Mouse (Mus musculus): ENCODE results near the gene Stx4a. TPM values are rescaled to one million over a fixed set of nuclear protein-coding genes. Genes with fewer than 3 reads are reported as not detected.
"Not testable (repeated sequence)": the region's sequence is repeated elsewhere in the genome, so short reads cannot be mapped to it uniquely, and the experiment has no call there.

Stx4a gene
- polyA plus RNA-seq, 1 experiment from 2014 or later, result 21.7 TPM

DNA sequence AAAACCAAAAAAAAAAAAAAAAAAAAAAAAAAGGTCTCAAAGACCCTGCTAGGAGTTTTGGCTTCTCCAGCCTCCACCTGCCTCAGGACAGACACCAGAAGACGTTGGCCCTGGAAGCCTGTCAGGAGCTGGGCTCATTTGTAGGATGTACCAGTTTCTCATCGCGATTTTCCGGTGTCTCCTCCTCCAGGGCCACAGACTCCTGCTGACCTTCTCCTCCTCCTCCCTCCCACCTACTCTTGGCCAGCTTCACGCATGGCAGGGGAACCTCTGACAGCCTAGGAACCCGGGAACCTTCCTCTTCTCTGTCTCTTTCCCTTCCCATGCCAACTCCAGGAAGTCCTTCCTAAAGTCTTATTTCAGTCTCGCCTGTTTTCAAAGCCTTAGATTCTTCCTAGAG is 7.0 kb upstream of the Stx4a start:
- H3K27me3 ChIP-seq (replicated peaks; ENCODE audit: control insufficient read depth, insufficient read depth, low read length), result no peaks in the 10 kb centered on the region
- H3K9me3 ChIP-seq (ENCODE audit: control insufficient read depth, low read length), result no peaks in the 10 kb centered on the region
- no peak for ATAC-seq (replicated peaks; ENCODE audit: low FRiP score, low TSS enrichment, low read depth)
- WGBS, result 75% methylated on average over 7 of the region's 7 CpGs
- peaks cover 8% of the 10 kb centered on the region; the same call in 1 of the 2 replicates for H3K4me1 ChIP-seq (replicated peaks; ENCODE audit: control insufficient read depth, insufficient read depth, low read length)
- no peak overlapping the region for H3K4me3 ChIP-seq (ENCODE audit: low read depth, low read length)
- H3K9ac ChIP-seq (ENCODE audit: low read length), result no peak overlapping the region
- H3K27ac ChIP-seq (ENCODE audit: low read depth), result no peak overlapping the region
- H3K4me2 ChIP-seq (ENCODE audit: low read length), result no peak overlapping the region
- 0 out of 2 replicates have a peak, but pooled peaks cover 5% of the 10 kb centered on the region for H3K36me3 ChIP-seq (ENCODE audit: control insufficient read depth, insufficient read depth, low read length)
- DNase-seq (ENCODE audit: low spot score), result no peak

DNA sequence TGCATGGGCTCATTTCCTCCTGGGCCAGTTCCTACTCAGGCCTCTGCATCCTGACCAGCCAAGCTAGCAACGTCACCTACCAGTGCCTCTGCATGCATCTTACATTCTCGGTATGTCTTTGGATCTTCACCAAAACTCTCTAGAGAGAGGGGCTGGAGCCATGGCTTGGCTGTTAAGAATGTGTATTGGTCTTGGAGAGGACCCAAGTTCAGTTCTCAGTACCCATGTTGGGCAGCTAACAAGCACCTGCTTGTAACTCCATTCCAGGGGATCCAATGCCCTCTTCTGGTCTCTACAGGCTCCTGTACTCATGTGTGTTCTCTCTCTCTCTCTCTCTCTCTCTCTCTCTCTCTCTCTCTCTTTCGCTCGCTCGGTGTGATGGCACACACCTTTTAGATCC is 6.3 kb upstream of the Stx4a start:
- WGBS, result 85% methylated on average over 5 of the region's 5 CpGs
- no peak overlapping the region for H3K4me3 ChIP-seq (ENCODE audit: low read depth, low read length)
- DNase-seq (ENCODE audit: low spot score) (no peak), ATAC-seq (replicated peaks; ENCODE audit: low FRiP score, low TSS enrichment, low read depth) (no peak)
- H3K9me3 ChIP-seq (ENCODE audit: control insufficient read depth, low read length), result no peaks in the 10 kb centered on the region
- H3K4me2 ChIP-seq (ENCODE audit: low read length), result no peak overlapping the region
- H3K4me1 ChIP-seq (replicated peaks; ENCODE audit: control insufficient read depth, insufficient read depth, low read length), result peaks cover 8% of the 10 kb centered on the region; the same call in 1 of the 2 replicates
- no peak overlapping the region for H3K27ac ChIP-seq (ENCODE audit: low read depth)
- no peak overlapping the region for H3K9ac ChIP-seq (ENCODE audit: low read length)
- H3K36me3 ChIP-seq (ENCODE audit: control insufficient read depth, insufficient read depth, low read length), result 0 out of 2 replicates have a peak, but pooled peaks cover 5% of the 10 kb centered on the region
- H3K27me3 ChIP-seq (replicated peaks; ENCODE audit: control insufficient read depth, insufficient read depth, low read length), result no peaks in the 10 kb centered on the region

DNA sequence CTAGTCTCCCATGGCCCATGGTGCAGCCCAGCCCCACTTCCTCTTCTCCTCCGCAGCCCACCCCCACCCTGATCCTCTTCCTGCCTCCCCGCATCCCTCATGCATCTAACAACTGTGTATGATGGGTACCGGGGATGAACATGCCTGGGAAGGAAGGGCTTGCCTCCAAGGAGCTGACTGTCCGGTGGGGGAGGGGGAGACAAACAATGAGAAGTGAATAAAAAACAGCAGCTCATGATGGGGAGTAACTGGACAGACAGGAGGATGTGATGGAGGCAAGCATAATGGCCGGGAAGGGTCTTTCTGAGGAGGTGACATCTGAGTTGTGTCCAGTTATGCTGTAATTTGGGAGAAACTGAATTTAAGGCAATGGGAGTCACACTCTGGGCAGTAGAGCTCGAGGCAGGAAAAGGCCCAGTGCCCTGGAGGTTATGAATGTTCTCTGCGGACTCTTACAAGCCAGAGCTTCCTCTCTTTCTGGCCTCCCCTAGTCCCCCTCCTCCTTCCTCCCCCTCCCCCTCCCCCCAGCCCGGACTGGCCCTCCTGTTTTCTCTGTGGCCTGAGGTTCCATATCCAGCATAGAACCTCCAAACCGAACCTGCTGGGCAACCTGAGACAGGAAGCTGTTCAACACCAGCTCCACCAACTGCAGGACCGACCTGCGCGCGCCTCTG is 3.1 kb upstream of the Stx4a start:
- H3K27me3 ChIP-seq (replicated peaks; ENCODE audit: control insufficient read depth, insufficient read depth, low read length), result no peaks in the 10 kb centered on the region
- H3K4me2 ChIP-seq (ENCODE audit: low read length), result no peak overlapping the region
- H3K4me3 ChIP-seq (ENCODE audit: low read depth, low read length), result no peak overlapping the region
- H3K9me3 ChIP-seq (ENCODE audit: control insufficient read depth, low read length), result no peaks in the 10 kb centered on the region
- H3K9ac ChIP-seq (ENCODE audit: low read length), result no peak overlapping the region
- no peaks in the 10 kb centered on the region for H3K36me3 ChIP-seq (ENCODE audit: control insufficient read depth, insufficient read depth, low read length)
- ATAC-seq (replicated peaks; ENCODE audit: low FRiP score, low TSS enrichment, low read depth) (no peak), DNase-seq (ENCODE audit: low spot score) (no peak)
- peak overlapping the region; percentile 14; the same call in 1 of the 2 replicates for H3K27ac ChIP-seq (ENCODE audit: low read depth)
- peaks cover 18% of the 10 kb centered on the region for H3K4me1 ChIP-seq (replicated peaks; ENCODE audit: control insufficient read depth, insufficient read depth, low read length)
- WGBS, result 55% methylated on average over 13 of the region's 13 CpGs

DNA sequence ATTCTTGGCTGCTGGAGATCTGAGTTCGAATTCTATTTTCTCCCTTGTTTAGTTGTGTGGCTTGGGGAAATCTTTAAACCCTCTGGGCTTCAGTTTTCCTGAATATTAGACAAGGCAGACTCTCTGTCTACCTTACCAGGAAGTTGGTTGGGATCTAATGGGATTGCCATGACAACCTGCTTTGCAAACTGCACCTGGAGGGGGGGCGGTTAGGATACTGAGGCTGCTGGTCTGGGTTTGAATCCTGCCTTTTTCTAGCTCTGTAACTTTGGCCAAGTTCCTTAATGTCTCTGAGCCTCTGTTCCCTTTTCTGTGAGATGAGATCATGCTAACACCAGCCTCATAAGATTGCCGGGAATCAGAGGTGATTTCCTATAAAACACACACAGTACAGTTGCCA is 1.6 kb upstream of the Stx4a start:
- DNase-seq (ENCODE audit: low spot score), result no peak
- WGBS, result 88% methylated on average over 3 of the region's 3 CpGs
- Histone ChIP-seq H3K4me3 (ENCODE audit: low read depth, low read length) (no peak overlapping the region), H3K4me2 (ENCODE audit: low read length) (no peak overlapping the region), H3K36me3 (ENCODE audit: control insufficient read depth, insufficient read depth, low read length) (no peaks in the 10 kb centered on the region), H3K9me3 (ENCODE audit: control insufficient read depth, low read length) (no peaks in the 10 kb centered on the region), H3K9ac (ENCODE audit: low read length) (no peak overlapping the region), H3K27me3 (replicated peaks; ENCODE audit: control insufficient read depth, insufficient read depth, low read length) (no peaks in the 10 kb centered on the region), H3K4me1 (replicated peaks; ENCODE audit: control insufficient read depth, insufficient read depth, low read length) (peaks cover 18% of the 10 kb centered on the region), H3K27ac (ENCODE audit: low read depth) (no peak overlapping the region)
- ATAC-seq (replicated peaks; ENCODE audit: low FRiP score, low TSS enrichment, low read depth), result no peak

DNA sequence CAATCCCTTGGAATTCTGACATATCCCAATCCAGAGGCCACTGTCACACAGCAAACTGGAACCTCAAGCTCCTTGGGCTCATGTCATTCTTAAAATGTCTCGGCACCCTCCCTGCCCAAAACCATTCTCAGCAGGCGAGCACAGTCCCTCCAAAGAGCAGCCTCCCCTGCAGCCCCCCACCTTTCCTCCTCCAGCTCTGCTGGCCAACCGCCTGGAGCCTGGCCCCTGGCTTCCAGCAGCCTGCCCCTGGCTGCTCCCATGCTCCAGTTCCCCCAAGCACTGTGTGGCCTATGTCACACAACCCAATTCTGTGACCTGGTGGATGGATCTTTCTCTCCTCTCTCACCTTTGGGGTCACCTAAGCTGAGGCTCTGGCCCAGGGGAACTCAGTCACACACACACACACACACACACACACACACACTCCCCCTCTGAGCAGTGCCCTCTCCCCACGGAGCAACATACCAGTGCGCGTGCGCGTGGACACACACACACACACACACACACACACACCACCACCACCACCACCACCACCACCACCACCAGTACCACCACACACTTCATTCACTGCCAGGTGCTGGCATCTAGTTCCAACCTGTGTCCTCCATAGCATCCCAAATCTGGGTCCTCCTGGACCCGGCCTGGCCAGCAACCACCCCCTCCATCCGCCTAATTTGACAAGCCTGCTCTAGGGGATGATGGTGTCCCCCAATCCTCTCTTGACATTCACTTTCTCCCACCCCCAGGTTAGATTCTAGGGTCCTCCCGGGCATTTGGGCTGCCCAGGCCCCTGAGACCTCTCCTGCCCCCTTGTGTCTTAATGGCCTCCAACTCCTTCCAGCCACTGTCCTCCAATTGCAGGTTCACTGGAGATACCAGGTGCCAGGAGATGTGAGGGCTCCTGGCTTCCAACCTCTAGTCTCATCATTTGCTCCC is 590 bp upstream of the Stx4a start:
- 65% methylated on average over 11 of the region's 11 CpGs for whole genome bisulfite sequencing
- H3K9ac ChIP-seq (ENCODE audit: low read length), result peak overlapping the region; percentile 57
- DNase-seq (ENCODE audit: low spot score) (no peak), ATAC-seq (replicated peaks; ENCODE audit: low FRiP score, low TSS enrichment, low read depth) (peak; percentile 1; the same call in 1 of the 2 replicates)
- H3K4me1 ChIP-seq (replicated peaks; ENCODE audit: control insufficient read depth, insufficient read depth, low read length), result peaks cover 18% of the 10 kb centered on the region
- H3K27ac ChIP-seq (ENCODE audit: low read depth), result 0 out of 2 replicates have a peak overlapping the region, but pooled peaks have one; percentile 33
- H3K4me3 ChIP-seq (ENCODE audit: low read depth, low read length), result peak overlapping the region; percentile 68
- no peaks in the 10 kb centered on the region for H3K27me3 ChIP-seq (replicated peaks; ENCODE audit: control insufficient read depth, insufficient read depth, low read length)
- H3K36me3 ChIP-seq (ENCODE audit: control insufficient read depth, insufficient read depth, low read length), result no peaks in the 10 kb centered on the region
- H3K9me3 ChIP-seq (ENCODE audit: control insufficient read depth, low read length), result no peaks in the 10 kb centered on the region
- peak overlapping the region; percentile 60 for H3K4me2 ChIP-seq (ENCODE audit: low read length)

DNA sequence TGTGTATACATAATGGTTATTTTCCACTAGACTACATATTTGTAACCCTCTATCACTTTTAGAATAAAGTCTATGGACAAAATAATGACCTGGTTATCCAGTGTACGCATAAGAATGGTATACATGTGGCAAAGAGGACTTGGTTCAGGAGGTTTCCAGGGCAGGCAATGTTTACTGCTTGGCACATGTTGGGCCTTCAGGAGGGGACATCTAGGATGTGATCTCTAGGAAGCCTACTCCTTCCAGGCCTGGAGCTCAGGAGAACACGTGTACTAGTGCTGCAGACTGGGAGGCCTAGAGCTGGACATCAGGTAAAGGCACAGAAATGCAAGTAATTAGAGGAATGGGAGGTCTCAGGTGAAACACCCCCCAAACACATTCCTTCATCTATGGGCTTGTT is 11.5 kb downstream of the Stx4a start:
- ATAC-seq (replicated peaks; ENCODE audit: low FRiP score, low TSS enrichment, low read depth) (no peak), DNase-seq (ENCODE audit: low spot score) (no peak)
- Histone ChIP-seq H3K9ac (ENCODE audit: low read length) (no peak overlapping the region), H3K4me3 (ENCODE audit: low read depth, low read length) (no peak overlapping the region), H3K27me3 (replicated peaks; ENCODE audit: control insufficient read depth, insufficient read depth, low read length) (no peaks in the 10 kb centered on the region), H3K4me1 (replicated peaks; ENCODE audit: control insufficient read depth, insufficient read depth, low read length) (0 out of 2 replicates have a peak, but pooled peaks cover under 1% of the 10 kb centered on the region), H3K27ac (ENCODE audit: low read depth) (no peak overlapping the region), H3K9me3 (ENCODE audit: control insufficient read depth, low read length) (no peaks in the 10 kb centered on the region), H3K36me3 (ENCODE audit: control insufficient read depth, insufficient read depth, low read length) (no peaks in the 10 kb centered on the region), H3K4me2 (ENCODE audit: low read length) (no peak overlapping the region)
- WGBS, result 84% methylated on average over 2 of the region's 2 CpGs

DNA sequence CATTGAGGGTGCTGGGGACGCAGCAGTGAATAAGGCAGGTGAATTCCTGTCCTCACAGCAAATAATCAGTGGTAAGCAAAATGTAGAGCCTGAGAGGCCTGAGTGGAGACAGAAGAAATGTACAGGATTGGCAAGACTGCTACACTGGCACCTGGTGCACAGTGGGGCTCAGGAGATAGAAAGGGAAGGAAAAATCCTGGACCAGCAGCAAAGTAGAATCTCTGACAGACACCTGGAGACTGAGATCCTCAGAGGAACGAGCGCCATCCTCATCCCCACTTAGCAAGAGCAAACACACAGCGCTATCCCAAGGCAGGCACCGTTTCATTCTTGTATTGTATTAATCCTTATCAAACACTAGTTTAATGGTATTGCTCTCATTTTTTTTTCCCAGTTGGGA is 13.4 kb downstream of the Stx4a start:
- Histone ChIP-seq H3K4me1 (replicated peaks; ENCODE audit: control insufficient read depth, insufficient read depth, low read length) (0 out of 2 replicates have a peak, but pooled peaks cover 5% of the 10 kb centered on the region), H3K36me3 (ENCODE audit: control insufficient read depth, insufficient read depth, low read length) (no peaks in the 10 kb centered on the region), H3K9ac (ENCODE audit: low read length) (no peak overlapping the region), H3K27ac (ENCODE audit: low read depth) (no peak overlapping the region), H3K4me3 (ENCODE audit: low read depth, low read length) (no peak overlapping the region), H3K4me2 (ENCODE audit: low read length) (no peak overlapping the region), H3K27me3 (replicated peaks; ENCODE audit: control insufficient read depth, insufficient read depth, low read length) (no peaks in the 10 kb centered on the region), H3K9me3 (ENCODE audit: control insufficient read depth, low read length) (no peaks in the 10 kb centered on the region)
- WGBS, result 89% methylated on average over 5 of the region's 5 CpGs
- no peak for DNase-seq (ENCODE audit: low spot score)
- ATAC-seq (replicated peaks; ENCODE audit: low FRiP score, low TSS enrichment, low read depth), result no peak

DNA sequence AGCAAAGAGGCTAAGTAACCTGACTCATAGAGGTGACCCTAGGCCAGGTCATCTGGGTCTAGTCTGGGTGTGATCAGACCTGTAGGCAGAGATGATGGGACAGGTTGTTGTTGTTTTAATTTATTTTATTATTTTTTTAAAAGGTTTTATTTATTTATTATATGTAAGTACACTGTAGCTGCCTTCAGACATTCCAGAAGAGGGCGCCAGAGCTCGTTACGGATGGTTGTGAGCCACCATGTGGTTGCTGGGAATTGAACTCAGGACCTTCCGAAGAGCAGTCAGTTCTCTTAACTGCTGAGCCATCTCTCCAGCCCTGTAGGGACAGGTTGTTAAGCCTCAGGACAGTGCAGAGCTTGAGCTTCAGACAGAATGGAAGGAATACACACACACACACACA is 13.8 kb downstream of the Stx4a start:
- WGBS, result 72% methylated on average over 4 of the region's 4 CpGs
- not testable (repeated sequence) for ATAC-seq (replicated peaks; ENCODE audit: low FRiP score, low TSS enrichment, low read depth); DNase-seq (ENCODE audit: low spot score); H3K36me3 ChIP-seq (ENCODE audit: control insufficient read depth, insufficient read depth, low read length); H3K9ac ChIP-seq (ENCODE audit: low read length); H3K27me3 ChIP-seq (replicated peaks; ENCODE audit: control insufficient read depth, insufficient read depth, low read length); H3K4me3 ChIP-seq (ENCODE audit: low read depth, low read length); H3K27ac ChIP-seq (ENCODE audit: low read depth); H3K4me2 ChIP-seq (ENCODE audit: low read length); H3K9me3 ChIP-seq (ENCODE audit: control insufficient read depth, low read length); H3K4me1 ChIP-seq (replicated peaks; ENCODE audit: control insufficient read depth, insufficient read depth, low read length)
